Mouse (Mus musculus): ENCODE measurements at regions not wholly inside any gene's neighbourhood (a gene's known extent, or its start where the extent isn't known, plus 50 kb on each side); places are given as distances from the start of the nearest gene placed in this dataset.

- TF ChIP-seq POLR2A (IDR thresholded peaks at IDR 0.05; ENCODE audit: extremely low read depth, insufficient read depth, low read length) (no peak), CTCF (IDR thresholded peaks at IDR 0.05; ENCODE audit: extremely low read depth, insufficient read depth, low read length) (no peak)
- H3K4me1 ChIP-seq (ENCODE audit: control insufficient read depth, insufficient read depth, low read length) = no peaks in the 10 kb centered on the region
- H3K4me3 ChIP-seq (ENCODE audit: insufficient read depth, low read length) = no peak overlapping the region
- no peak overlapping the region for H3K27ac ChIP-seq (ENCODE audit: insufficient read depth, low read length)
Observed at GRCm38 (mm10) chr13:60123964-60124363, 53.2 kb downstream of the Gas1 start.

GRCm38 (mm10) chr13:60123174-60123587 is 54.0 kb downstream of the Gas1 start:
- Histone ChIP-seq H3K27ac (ENCODE audit: insufficient read depth, low read length) (no peak overlapping the region), H3K4me3 (ENCODE audit: insufficient read depth, low read length) (no peak overlapping the region), H3K4me1 (ENCODE audit: control insufficient read depth, insufficient read depth, low read length) (no peaks in the 10 kb centered on the region)
- TF ChIP-seq CTCF (IDR thresholded peaks at IDR 0.05; ENCODE audit: extremely low read depth, insufficient read depth, low read length) (no peak), POLR2A (IDR thresholded peaks at IDR 0.05; ENCODE audit: extremely low read depth, insufficient read depth, low read length) (no peak)

- H3K4me3 ChIP-seq (ENCODE audit: insufficient read depth, low read length) = no peak overlapping the region
- no peak for TF ChIP-seq CTCF (IDR thresholded peaks at IDR 0.05; ENCODE audit: extremely low read depth, insufficient read depth, low read length)
- no peak for TF ChIP-seq POLR2A (IDR thresholded peaks at IDR 0.05; ENCODE audit: extremely low read depth, insufficient read depth, low read length)
- H3K4me1 ChIP-seq (ENCODE audit: control insufficient read depth, insufficient read depth, low read length) = no peaks in the 10 kb centered on the region
Observed at GRCm38 (mm10) chr13:60122341-60123173, 54.6 kb downstream of the Gas1 start.

DNA sequence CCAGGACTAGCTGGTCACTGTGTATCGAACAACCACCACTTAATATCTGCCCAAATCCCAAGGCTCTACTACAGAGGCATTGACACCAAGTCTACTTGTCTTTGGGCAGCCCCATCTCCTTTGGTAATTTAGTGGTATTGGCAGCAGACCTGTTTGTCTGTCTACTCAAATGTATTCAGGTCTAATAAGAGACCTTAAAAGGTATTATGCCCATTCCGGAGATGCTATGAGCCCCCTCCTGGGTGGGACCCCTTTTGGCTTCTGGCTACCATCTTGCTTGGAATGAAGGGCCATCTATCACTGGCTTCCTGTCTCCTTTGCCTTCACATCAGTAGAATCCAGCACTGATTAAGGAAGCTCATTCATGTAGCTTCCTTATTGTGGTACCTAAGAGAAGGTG is 65.7 kb downstream of the Gas1 start:
- Histone ChIP-seq H3K4me3 (ENCODE audit: insufficient read depth, low read length) (no peak overlapping the region), H3K4me1 (ENCODE audit: control insufficient read depth, insufficient read depth, low read length) (no peaks in the 10 kb centered on the region), H3K27ac (ENCODE audit: insufficient read depth, low read length) (no peak overlapping the region)
- TF ChIP-seq POLR2A (IDR thresholded peaks at IDR 0.05; ENCODE audit: extremely low read depth, insufficient read depth, low read length) (no peak), CTCF (IDR thresholded peaks at IDR 0.05; ENCODE audit: extremely low read depth, insufficient read depth, low read length) (no peak)

More at GRCm38 (mm10) chr13:60122341-60123173, 54.6 kb downstream of the Gas1 start:
- no peak overlapping the region for H3K27ac ChIP-seq (ENCODE audit: insufficient read depth, low read length)

- H3K4me1 ChIP-seq (ENCODE audit: control insufficient read depth, insufficient read depth, low read length) = no peaks in the 10 kb centered on the region; the same call in 1 of the 2 replicates
- H3K27ac ChIP-seq (ENCODE audit: insufficient read depth, low read length) = no peak overlapping the region
- TF ChIP-seq CTCF (IDR thresholded peaks at IDR 0.05; ENCODE audit: extremely low read depth, insufficient read depth, low read length) = no peak
- no peak for TF ChIP-seq POLR2A (IDR thresholded peaks at IDR 0.05; ENCODE audit: extremely low read depth, insufficient read depth, low read length)
- no peak overlapping the region for H3K4me3 ChIP-seq (ENCODE audit: insufficient read depth, low read length)
Observed at GRCm38 (mm10) chr13:60110079-60110846, 66.9 kb downstream of the Gas1 start.

DNA sequence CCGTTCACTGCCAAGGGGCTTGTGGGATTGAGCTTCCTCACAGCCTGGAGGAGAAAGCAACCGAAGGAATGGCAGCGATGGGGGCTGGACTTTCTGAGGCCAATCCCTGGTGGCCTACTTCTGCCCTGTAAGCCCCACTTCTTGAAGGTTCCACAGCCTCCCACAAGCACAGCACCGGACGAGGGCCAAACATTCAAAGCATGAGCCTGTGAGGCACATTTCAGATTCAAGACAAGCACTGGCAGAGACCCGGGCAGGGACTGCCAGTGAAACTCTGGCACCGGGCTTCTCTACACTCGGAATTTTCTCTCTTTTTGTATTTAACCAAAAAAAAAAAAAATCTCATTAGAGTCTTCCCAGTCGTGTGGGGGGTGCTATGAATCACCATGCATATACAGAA is 71.9 kb downstream of the Gas1 start:
- no peak for TF ChIP-seq CTCF (IDR thresholded peaks at IDR 0.05; ENCODE audit: extremely low read depth, insufficient read depth, low read length)
- no peak for TF ChIP-seq POLR2A (IDR thresholded peaks at IDR 0.05; ENCODE audit: extremely low read depth, insufficient read depth, low read length)

GRCm38 (mm10) chr13:60101651-60102050 is 75.5 kb downstream of the Gas1 start:
- TF ChIP-seq CTCF (IDR thresholded peaks at IDR 0.05; ENCODE audit: extremely low read depth, insufficient read depth, low read length) (no peak), POLR2A (IDR thresholded peaks at IDR 0.05; ENCODE audit: extremely low read depth, insufficient read depth, low read length) (no peak)
- Histone ChIP-seq H3K4me1 (ENCODE audit: control insufficient read depth, insufficient read depth, low read length) (no peaks in the 10 kb centered on the region; the same call in 1 of the 2 replicates), H3K4me3 (ENCODE audit: insufficient read depth, low read length) (no peak overlapping the region), H3K27ac (ENCODE audit: insufficient read depth, low read length) (no peak overlapping the region)

More for the DNA sequence above, 71.9 kb downstream of the Gas1 start:
- Histone ChIP-seq H3K4me1 (ENCODE audit: control insufficient read depth, insufficient read depth, low read length) (no peaks in the 10 kb centered on the region; the same call in 1 of the 2 replicates), H3K27ac (ENCODE audit: insufficient read depth, low read length) (no peak overlapping the region), H3K4me3 (ENCODE audit: insufficient read depth, low read length) (no peak overlapping the region)

DNA sequence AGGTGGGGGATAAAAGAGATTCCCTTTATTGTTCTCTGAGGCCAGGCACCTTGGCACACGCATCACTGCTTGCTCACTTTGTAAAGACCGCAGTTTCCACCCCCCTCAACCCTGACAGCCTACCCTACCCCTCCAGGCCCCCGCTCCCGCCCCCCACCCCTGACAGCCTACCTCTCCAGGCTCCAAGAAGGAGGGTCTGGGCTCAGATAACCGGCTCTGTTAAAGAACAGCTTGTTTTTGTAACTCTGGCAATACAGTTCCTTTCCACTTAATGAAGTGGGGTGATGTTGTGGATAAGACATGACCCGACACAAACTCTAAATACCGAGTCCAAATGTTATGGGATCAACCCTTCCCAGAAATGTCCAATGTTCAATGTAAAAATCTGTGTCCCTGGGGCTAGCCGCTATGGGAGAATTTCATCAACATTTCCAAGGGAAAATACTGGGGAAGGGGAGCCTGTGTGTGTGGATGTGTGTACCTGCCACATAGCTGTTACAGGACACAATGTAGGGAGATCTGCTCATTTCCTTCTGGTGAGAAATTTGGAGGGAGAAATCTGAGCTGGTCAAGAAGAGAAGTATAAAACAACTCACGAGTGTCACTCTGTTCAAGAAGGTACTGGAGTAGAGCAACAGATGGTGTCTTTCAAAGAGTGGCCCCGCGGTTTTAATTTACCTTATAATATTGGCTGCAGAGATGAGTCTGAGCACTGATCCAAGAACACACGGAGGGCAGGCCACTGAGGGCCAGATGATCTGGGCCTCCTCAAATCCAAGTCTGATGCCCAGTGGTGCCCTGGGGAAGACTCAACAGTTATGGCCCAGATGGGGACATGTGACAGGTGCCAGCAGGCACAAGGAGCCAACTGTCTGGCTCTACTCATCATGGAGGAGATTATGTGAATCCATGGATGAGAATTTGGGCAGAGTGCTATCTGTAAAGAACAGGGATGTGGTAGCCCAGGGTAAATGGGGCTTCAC is 76.7 kb downstream of the Gas1 start:
- Histone ChIP-seq H3K4me1 (ENCODE audit: control insufficient read depth, insufficient read depth, low read length) (no peaks in the 10 kb centered on the region; the same call in 1 of the 2 replicates), H3K4me3 (ENCODE audit: insufficient read depth, low read length) (no peak overlapping the region), H3K27ac (ENCODE audit: insufficient read depth, low read length) (no peak overlapping the region)
- TF ChIP-seq CTCF (IDR thresholded peaks at IDR 0.05; ENCODE audit: extremely low read depth, insufficient read depth, low read length) (no peak), POLR2A (IDR thresholded peaks at IDR 0.05; ENCODE audit: extremely low read depth, insufficient read depth, low read length) (no peak)

Data from cortical plate, adult 2 months (tissue).